Mouse (Mus musculus) C2C12 (cell line): Measurements from ENCODE around the gene Bicc1.

Experiments used
- CEBPB ChIP-seq: IDR thresholded peaks from one replicate; pipeline ENCODE4 v1.6.1; 2011; ENCODE audit warnings: low read depth, mild to moderate bottlenecking, control low read depth, moderate library complexity
- CTCF ChIP-seq: IDR thresholded peaks from one replicate; pipeline ENCODE4 v1.5.1; 2011; ENCODE audit not compliant: control insufficient read depth, insufficient read depth, insufficient read length
- MAX ChIP-seq: IDR thresholded peaks from one replicate; pipeline ENCODE4 v1.6.1; 2011; ENCODE audit warnings: mild to moderate bottlenecking, control low read depth
- MYOG ChIP-seq: IDR thresholded peaks from one replicate; pipeline ENCODE4 v1.6.1; 2011; ENCODE audit not compliant: control insufficient read depth, insufficient read length; ENCODE audit errors: extremely low read depth
- USF1 ChIP-seq: IDR thresholded peaks from one replicate; pipeline ENCODE4 v1.6.1; 2011; ENCODE audit warnings: low read depth, mild to moderate bottlenecking, control low read depth, moderate library complexity

- TF ChIP-seq CTCF: no peak
- TF ChIP-seq CEBPB: no peak
- no peak for TF ChIP-seq MAX
- TF ChIP-seq MYOG: no peak
- TF ChIP-seq USF1: no peak
These were observed 157.3 kb downstream of the Bicc1 start for GRCm38 (mm10) chr10:71002186-71002585.
